Mouse (Mus musculus): ENCODE results near the gene Htr1d. TPM values are rescaled to one million over a fixed set of nuclear protein-coding genes. Genes with fewer than 3 reads are reported as not detected.

Htr1d gene
- polyA plus RNA-seq, 1 experiment: not detected

DNA sequence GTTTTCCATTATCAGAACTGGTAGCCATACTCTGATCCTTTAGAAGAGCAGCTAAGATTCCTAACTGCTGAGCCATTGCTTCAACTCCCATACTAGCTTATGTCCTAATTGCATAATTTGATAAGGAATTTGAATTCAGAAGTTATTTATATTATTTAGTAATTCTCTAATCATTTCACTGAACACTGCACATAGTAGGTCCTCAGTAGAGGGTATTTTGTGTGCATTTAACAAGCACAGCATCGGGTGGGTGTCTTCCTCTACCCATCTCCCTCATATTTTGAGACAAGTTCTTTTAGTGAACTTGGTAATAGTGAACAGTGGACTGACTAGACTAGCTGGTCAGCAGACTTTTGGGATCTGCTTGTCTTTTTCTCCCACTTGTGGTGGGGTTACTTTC, 53.4 kb downstream of the Htr1d start:
- H3K27ac ChIP-seq (ENCODE audit: insufficient read depth, low read length): no peak overlapping the region
- no peaks in the 10 kb centered on the region; the same call in none of the 2 replicates for H3K4me1 ChIP-seq (ENCODE audit: control insufficient read depth, insufficient read depth, low read length)
- TF ChIP-seq POLR2A (IDR thresholded peaks at IDR 0.05; ENCODE audit: low read depth, low read length): no peak
- TF ChIP-seq CTCF (IDR thresholded peaks at IDR 0.05; ENCODE audit: borderline replicate concordance, insufficient read depth, low read length): no peak
- no peak overlapping the region for H3K4me3 ChIP-seq (ENCODE audit: insufficient read depth, low read length)

DNA sequence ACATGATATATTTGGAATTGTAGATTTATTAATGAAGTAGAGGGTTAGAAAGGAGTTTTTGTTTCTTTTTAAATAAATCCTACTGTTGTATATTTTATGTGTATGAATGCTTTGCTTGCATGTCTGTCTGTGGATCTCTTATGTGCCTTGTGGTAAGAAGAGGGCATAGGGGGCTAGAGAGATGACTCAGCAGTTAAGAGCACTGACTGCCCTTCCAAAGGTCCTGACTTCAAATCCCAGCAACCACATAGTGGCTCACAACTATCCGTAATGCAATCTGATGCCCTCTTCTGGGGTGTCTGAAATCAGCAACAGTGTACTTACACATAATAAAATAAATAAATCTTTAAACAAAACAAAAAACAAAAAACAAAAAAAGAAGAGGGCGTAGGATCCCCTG, 63.2 kb downstream of the Htr1d start:
- TF ChIP-seq POLR2A (IDR thresholded peaks at IDR 0.05; ENCODE audit: low read depth, low read length) (no peak), CTCF (IDR thresholded peaks at IDR 0.05; ENCODE audit: borderline replicate concordance, insufficient read depth, low read length) (no peak)
- Histone ChIP-seq H3K4me3 (ENCODE audit: insufficient read depth, low read length) (no peak overlapping the region), H3K27ac (ENCODE audit: insufficient read depth, low read length) (no peak overlapping the region), H3K4me1 (ENCODE audit: control insufficient read depth, insufficient read depth, low read length) (no peaks in the 10 kb centered on the region)

Other genes with a start within 250 kb of the Htr1d start
- 7.0 and 8.5 TPM in 2 replicates for gene Asap3, start 217.2 kb upstream of the Htr1d start, polyA plus RNA-seq (2011; ENCODE audit: insufficient read length, low read depth, missing spikeins)
- 13.1 and 15.6 TPM in 2 replicates for gene Tcea3, start 175.8 kb upstream of the Htr1d start, polyA plus RNA-seq (2011; ENCODE audit: insufficient read length, low read depth, missing spikeins)
- gene Zfp46, start 138.8 kb upstream of the Htr1d start, polyA plus RNA-seq (2011; ENCODE audit: insufficient read length, low read depth, missing spikeins): 22.4 and 23.2 TPM in 2 replicates
- 88.0 and 105 TPM in 2 replicates for gene Hnrnpr, start 112.6 kb upstream of the Htr1d start, polyA plus RNA-seq (2011; ENCODE audit: insufficient read length, low read depth, missing spikeins)
- not detected in 2 replicates for gene 6030445D17Rik, start 38.7 kb downstream of the Htr1d start, polyA plus RNA-seq (2011; ENCODE audit: insufficient read length, low read depth, missing spikeins)
- gene Luzp1, start 46.2 kb downstream of the Htr1d start, polyA plus RNA-seq (2011; ENCODE audit: insufficient read length, low read depth, missing spikeins): 58.5 and 59.4 TPM in 2 replicates
- 83.4 and 88.7 TPM in 2 replicates for gene Kdm1a, start 179.2 kb downstream of the Htr1d start, polyA plus RNA-seq (2011; ENCODE audit: insufficient read length, low read depth, missing spikeins)
- not detected in 2 replicates for gene Tex46, start 186.9 kb downstream of the Htr1d start, polyA plus RNA-seq (2011; ENCODE audit: insufficient read length, low read depth, missing spikeins)
- gene Lactbl1, start 199.1 kb downstream of the Htr1d start, polyA plus RNA-seq (2011; ENCODE audit: insufficient read length, low read depth, missing spikeins): not detected in 2 replicates